Mouse (Mus musculus) embryo, embryonic 10 days (tissue): Measurements from ENCODE around the gene Fat3.

ENCODE experiments used
- DNase-seq: peaks from one replicate; pipeline ENCODE4 v3.0.0-alpha.2; 2015; ENCODE audit warnings: low spot score

Fat3 gene

GRCm38 (mm10) chr9:16501186-16501711 is at the start of gene Fat3:
TSS of gene Fat3 (minus strand) at chr9:16501285.
- DNase-seq = peak; percentile 44

GRCm38 (mm10) chr9:16532884-16533283 is 31.8 kb upstream of the Fat3 start:
- no peak for DNase-seq

GRCm38 (mm10) chr9:16517543-16517942 is 16.5 kb upstream of the Fat3 start:
- DNase-seq = no peak

DNA sequence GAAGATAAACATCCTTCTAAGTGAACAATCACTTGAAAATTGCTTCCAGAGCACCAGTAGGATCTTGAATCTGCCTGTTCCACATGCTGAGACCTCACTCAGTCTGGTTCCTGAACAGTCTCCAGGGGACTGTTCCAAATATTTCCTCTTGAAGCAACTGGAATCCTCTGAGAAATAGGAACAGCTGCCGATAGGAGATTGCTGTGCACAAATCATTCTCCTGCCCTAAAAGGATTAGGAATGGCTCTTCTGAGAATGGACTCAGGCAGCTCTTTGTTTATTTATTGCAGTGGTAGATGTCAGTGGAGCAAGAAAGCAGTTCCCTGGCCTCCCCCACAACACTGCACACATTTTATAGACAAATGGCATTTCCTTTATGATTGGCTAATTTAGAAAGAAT is 10.9 kb upstream of the Fat3 start:
- DNase-seq = no peak

DNA sequence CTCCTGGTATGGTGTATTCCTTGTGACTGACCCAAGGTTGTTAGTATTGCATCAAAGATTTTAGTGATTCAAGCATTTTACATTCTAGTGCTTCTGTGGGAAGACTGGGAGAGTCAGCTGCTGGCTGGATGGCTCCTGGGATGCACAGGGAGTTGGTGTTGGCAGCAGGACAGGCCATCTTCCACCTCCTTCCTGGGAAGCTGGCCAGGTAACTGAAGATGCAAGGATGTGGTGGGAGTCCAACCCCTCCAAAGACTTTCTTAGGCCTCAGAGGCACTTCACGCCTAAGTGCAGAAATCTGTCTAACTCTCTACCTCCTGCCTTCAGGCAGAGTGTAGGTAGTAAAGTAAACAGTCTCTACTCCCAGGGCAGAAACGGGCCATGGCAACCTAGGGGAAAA is 2.7 kb upstream of the Fat3 start:
- DNase-seq = no peak

GRCm38 (mm10) chr9:16502673-16503343 is 1.7 kb upstream of the Fat3 start:
- DNase-seq = no peak

- DNase-seq = peak; percentile 85
Observed at GRCm38 (mm10) chr9:16501990-16502672, 1.0 kb upstream of the Fat3 start.

GRCm38 (mm10) chr9:16500382-16501185 is 501 bp downstream of the Fat3 start:
- peak; percentile 79 for DNase-seq

DNA sequence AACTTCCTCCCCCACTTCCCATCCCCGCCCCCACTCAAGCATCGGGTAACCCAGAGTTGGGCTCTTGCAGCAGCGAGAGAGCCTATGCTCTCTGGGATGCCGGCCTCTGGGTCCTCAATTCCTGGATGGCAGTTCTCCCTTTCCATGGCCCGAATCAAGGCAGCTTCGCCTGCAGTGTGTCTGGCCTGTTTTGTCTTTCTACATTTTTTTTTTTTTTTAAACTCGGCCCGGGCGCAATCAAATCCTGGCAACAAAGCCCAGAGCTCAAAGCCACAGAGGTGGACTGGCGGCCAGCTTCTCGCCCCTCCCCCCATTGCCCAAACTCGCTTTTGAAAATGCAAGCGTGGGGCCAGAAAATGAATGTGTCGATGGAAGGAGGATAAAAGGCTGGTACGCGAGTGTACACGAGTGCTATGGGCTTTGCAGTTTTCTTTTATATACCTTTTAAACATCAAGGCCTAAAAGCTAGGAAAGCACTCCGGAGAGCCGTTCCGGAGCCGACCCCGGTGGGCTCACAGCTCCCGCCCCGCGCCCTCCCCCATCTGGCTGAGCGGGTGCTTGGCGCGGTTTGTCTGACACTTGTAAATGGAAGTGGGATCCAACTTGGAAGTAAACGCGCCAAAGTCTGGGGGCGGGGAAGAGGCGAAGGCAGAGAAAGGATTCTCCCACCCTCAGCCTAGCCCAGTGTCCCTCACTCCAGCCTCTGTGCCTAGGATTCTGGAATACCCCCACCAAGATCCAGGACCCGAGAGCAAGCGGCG is 1.3 kb downstream of the Fat3 start:
- DNase-seq = peak; percentile 79

GRCm38 (mm10) chr9:16498876-16499275 is 2.2 kb downstream of the Fat3 start:
- DNase-seq = peak; percentile 55

DNA sequence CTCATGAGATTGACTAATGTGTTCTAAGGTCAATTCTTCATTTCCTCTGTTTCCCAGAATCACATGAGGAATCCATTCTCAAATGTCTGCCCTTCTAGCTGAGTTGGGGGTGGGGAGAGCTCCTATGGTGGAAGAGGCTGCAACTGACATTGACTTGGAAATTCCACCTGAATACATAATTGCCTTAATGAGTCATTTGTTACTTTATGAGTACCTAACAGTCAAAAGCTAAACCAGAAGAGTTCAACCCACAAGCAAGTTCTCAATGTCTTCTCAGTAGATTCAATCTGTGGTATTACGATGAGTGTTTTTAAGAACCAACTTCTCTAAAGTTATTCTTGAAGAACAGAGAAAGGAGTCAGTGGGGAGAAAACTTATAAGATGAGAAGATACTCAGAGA is 3.7 kb downstream of the Fat3 start:
- DNase-seq = no peak

DNA sequence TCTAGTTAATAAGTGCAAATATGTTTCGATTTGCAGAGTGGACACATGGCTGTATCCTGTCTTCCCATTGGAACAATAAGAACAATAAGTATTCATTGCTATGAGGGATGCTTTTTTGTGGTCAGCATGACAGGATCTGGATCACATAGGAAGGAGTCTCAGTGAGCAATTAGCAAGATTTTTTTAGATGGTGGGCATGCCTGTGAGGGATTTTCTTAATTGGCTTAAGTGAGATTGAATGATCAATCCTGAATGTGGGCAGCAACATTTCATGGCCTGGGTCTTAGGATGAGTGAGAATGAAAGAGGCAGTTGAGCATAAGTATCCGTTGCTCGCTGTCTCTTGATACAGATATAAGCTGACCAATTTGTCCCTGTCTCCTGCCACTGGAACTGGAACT is 4.8 kb downstream of the Fat3 start:
- DNase-seq = no peak

DNA sequence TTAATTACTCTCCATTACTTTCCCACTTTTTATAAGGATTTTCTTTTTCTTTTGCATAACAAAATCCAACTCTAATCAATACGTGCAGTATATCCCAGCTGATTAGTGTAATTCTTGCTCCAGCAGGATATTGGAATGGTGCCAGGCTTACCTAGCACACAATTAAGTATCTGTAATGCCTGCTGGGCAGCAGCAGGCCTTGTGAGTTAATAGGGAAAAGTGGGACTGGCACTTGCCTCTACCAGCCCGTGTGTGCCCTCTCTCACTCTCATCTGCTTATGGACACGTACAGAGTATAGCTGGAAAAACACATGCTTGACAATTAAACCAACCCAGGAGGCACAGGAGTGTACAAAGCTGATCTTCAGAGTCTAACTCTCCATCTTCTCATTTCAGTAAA is 11.4 kb downstream of the Fat3 start:
- DNase-seq = no peak

- DNase-seq = no peak
Observed at GRCm38 (mm10) chr9:16487565-16487964, 13.5 kb downstream of the Fat3 start.

DNA sequence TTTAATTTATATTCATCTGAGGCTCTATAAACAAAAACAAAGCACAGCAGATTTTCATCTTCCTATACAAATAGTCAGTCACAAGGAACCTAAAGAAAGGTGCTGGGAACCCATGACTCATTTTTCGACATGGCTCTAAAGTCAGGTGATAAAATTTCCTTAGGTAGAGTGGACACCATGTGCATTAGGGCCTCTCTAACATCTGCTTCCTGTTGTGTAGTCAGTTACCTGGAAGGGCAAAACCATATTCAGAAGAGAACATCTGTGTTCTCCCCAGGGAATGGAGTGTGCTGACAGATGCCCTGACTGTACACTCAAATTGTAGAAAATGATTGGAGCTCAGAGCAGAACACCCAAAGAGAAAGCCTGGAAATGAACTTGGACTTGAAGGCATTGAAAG is 14.9 kb downstream of the Fat3 start:
- no peak for DNase-seq

DNA sequence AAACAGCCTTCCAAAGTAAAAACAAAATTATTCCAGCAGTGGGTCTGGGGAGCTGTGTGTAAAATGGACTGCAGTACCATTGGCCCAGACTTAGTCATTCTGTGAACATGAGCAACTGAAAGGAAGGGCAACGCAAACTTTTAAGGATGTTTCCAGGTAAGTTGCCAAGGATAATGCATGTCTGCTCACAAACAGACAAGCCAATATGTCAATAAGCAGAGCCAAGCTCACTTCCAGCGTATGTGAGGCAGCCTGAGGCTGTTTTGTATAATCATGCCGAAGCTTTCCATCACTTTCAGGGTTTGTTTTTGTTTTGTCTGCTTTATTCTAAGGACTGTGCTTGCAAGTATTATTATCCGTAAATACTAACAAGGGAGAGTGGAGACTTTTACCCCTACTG is 15.9 kb downstream of the Fat3 start:
- no peak for DNase-seq

DNA sequence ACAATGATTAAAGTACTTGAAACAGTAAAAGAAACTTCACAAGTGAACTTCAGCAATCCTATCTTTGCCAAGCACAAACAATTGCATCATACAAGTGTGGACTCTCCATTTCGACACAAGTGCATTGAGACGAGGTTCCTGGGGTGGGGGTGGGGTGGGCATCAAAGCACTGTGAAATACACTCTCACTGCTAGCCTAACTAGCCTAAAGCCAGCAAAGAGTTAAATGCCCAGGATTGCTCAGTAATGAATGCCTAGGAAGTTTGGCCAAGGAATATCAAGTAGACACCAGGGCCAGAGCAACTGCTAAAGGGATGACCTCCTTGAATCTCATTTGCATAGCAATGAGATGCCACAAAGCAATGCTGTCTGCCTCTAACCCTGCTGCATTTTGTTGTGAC is 16.3 kb downstream of the Fat3 start:
- DNase-seq = peak; percentile 57

DNA sequence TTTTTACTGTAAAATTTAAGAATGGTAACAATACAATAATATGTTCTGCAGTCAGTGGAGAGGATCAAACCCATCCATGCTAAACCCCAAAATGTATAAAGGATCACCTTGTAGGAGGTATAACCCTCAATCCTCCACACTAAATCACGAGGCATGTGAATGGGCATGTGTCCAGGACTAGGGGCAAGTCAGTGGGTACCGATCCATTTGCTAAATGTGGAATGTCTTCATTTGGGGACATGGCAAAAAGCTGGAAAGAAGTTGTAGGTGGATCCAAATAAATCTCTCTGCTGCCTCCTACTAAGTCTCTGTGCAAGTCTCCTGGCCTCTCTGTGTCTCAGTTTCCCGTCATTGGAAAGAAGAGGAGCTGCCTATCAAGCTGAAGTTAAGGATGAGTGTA is 39.6 kb downstream of the Fat3 start:
- no peak for DNase-seq

- DNase-seq = no peak
Observed at GRCm38 (mm10) chr9:16460591-16460990, 40.5 kb downstream of the Fat3 start.

DNA sequence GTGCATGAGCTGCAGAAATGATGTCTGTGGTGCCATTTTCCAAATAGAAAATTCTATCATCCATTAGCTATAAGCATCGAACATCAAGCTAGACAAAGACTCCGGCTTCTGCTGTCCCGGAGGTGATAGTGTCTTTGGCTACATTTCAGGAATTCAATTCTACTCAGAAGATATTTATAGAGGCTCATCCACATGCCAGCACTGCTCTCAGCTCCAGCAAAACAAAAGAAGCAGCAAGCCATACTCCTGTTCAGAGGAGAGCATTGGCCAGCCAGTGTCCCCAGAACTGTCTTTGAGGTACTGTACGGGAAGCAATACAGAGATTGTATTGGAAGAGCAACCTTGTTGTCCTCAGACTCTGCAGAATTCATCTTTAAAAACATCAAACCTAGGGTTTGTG is 59.2 kb downstream of the Fat3 start:
- no peak for DNase-seq

GRCm38 (mm10) chr9:16440638-16441037 is 60.4 kb downstream of the Fat3 start:
- DNase-seq = no peak

DNA sequence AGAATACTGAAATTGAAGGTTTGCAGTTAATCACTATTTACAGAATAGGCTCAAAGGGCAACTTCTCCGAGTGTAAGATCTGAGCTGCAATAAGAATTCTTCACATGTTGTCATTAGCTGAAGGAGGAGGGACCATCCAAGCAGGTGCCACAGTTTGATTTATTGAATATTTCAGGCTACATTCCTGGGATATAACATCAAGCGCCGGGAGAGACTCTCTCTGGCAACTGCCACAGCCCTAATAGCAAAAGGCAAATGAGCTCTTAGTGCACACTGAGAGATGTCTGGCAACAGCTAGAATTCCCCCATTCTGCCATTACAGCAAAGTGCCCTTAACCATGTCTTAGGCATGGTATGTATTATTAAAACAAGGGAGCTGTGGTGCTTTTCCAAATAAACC is 61.1 kb downstream of the Fat3 start:
- no peak for DNase-seq
